Mouse (Mus musculus): ENCODE measurements around the gene Hist1h3a.
"Not testable (repeated sequence)": the region's sequence is repeated elsewhere in the genome, so short reads cannot be mapped to it uniquely, and the experiment has no call there.

Hist1h3a gene

DNA sequence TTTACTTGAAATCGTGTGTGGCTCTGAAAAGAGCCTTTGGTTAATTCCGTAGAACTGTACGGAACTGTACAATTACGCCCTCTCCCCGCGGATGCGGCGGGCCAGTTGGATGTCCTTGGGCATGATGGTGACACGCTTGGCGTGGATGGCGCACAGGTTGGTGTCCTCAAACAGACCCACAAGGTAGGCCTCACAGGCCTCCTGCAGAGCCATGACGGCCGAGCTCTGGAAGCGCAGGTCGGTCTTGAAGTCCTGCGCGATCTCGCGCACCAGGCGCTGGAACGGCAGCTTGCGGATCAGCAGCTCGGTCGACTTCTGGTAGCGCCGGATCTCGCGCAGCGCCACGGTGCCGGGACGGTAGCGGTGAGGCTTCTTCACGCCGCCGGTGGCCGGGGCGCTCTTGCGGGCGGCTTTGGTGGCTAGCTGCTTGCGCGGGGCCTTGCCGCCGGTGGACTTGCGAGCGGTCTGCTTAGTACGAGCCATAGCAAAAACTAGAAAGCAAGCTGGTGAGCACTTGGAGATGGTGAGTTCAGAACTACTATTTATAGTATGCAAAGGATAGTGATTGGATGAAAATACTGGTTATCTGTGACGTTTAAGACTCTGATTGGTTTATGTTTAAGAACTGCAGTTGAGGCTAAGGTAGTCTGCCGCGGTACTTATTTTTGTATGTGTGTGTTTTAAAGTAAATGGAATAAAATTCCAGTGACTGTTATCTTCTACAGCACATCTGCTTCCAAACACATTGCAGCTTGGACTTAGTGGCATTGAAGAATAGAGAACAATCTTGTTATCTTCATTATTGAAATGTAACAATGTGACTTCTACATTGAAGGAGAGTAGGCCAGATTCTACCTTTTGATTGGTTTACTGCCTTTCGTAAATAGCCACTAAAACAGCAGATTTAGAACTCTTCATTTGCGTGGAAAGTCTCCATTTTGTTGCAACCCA lies at the start of gene Hist1h3a:
Gene Hist1h3a (minus strand): TSS at position 516 of the 951 bp plus-strand sequence.
- peak; percentile 95 for DNase-seq (ENCODE audit: low read depth, low spot score)

DNA sequence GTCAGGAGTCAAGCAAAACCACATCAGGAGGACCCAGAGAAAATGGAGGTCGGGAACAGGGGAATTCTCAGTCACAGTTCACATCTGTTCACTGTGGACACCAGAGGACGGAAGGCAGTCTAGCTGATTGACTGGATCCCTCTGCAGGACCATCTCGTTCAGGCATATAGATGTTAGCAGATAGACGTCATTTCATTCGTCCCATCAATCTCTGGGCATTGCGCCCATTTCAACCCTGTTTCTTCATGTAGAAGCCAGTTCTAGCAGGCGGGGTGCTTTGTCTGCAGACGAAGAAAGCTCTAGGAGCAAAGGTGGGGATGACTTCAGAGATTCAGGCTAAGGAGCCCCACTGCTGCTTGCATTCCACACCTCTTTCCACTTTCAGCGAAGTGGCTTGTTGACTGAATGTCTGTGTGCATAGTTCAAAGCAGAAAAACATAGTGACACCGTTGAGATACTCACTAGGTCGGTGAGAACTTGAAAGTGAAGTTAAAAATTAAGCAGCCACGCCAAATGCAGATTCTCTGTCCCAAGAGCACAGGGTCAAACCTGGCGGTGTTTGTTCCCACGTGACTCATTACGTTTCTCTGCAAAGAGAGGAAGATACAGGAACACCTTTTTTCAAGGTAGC lies 44.4 kb upstream of the Hist1h3a start, which contains the start of gene Slc17a2:
Gene Slc17a2 (plus strand): TSS at position 572 of the 631 bp plus-strand sequence.
- DNase-seq (ENCODE audit: low read depth, low spot score) = no peak

DNA sequence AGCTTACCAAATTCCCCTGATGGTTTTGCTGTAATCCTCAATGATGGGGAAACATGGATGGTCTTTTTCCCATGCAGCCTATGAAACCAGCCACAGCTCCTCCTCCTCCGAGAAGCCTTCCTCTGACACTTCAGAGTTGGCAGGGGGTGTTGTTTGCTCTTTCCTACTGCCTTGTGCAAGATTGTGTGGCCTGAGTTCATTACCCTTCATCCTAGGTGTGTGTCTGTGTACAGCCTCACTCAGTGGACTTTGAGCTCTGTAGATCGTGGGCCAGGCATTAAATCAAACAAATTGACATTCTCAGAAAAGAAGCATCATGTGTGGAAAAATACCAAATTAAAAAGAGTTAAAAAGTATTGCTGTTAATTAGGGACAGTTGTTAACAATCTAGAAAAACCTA lies 42.3 kb upstream of the Hist1h3a start:
- no peak for DNase-seq (ENCODE audit: low read depth, low spot score)

DNA sequence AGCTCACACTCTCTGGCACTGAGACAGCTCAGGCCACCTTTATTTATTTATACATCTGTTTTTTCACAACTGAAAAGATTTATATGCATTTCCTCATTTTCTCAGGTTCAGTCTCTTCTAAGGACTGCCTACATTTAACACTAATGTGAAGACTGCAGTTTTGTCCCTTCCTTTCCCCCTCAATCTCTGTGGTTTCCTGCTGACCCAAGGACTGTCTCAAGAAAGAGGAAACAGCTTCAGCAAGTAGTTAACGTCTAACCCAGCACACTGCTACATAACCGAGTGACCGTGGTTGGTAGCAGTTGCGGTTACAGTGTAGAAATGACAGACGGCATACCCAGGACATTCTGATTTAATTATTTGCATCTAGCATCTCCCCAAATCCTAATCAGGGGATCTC lies 37.2 kb upstream of the Hist1h3a start:
- no peak for DNase-seq (ENCODE audit: low read depth, low spot score)

DNA sequence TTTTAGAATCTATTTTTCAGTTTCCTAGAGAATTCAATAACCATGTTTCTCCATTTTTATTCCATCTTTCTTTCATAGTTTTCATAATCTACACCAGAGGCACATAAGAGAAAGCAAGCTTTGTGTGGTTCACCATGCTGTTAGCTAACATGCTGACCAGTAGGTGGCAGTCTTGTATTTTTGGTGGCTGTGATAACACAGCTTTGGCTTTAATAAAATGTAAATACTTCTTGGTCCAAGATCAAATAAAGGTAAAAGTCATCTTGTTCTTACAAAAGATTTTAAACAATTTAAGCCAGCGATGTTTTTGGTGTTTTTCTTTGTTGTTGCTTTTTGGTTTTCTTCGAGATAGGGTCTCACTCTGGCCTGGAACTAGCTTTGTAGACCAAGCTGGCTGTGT lies 30.3 kb upstream of the Hist1h3a start:
- peak; percentile 60 for DNase-seq (ENCODE audit: low read depth, low spot score)

DNA sequence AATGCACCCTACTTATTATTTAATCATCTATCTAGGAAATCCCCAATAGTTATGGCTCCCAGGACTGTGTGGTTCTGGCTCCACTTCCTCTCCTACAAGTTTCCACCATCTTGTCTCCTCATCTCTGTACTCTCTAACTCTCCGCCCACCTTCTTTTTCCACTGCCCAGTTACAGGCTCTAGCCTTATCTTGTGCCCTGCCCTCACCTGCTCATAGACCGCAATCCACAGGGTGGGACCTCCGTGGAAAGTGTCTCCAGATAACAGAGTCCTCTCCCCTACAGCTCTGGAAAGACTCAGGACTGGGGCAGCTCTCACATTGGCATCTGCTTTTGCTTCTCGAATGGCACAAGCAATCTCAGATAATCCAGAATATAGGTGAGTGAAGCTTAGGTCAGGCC lies 16.8 kb upstream of the Hist1h3a start:
- DNase-seq (ENCODE audit: low read depth, low spot score) = no peak

DNA sequence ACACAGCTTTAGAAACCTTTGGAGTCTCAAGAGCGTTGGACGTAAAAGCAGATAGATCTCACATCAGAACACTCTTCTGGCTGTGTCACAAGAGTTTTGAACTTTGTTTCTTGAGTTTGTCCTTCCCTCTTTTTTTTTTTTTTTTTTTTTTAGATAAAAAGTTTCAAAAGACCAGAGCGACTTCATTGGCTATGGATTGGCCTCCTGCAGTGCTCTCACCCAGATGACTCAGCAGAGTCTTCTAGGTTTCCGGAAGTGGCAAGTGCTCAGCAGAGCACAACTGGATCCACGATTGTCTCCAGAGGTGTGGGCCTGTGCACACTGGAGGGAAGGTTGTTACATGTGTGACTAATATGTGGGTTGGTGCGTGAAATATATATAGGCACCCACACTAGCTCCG lies 16.2 kb upstream of the Hist1h3a start:
- peak; percentile 68 for DNase-seq (ENCODE audit: low read depth, low spot score)

DNA sequence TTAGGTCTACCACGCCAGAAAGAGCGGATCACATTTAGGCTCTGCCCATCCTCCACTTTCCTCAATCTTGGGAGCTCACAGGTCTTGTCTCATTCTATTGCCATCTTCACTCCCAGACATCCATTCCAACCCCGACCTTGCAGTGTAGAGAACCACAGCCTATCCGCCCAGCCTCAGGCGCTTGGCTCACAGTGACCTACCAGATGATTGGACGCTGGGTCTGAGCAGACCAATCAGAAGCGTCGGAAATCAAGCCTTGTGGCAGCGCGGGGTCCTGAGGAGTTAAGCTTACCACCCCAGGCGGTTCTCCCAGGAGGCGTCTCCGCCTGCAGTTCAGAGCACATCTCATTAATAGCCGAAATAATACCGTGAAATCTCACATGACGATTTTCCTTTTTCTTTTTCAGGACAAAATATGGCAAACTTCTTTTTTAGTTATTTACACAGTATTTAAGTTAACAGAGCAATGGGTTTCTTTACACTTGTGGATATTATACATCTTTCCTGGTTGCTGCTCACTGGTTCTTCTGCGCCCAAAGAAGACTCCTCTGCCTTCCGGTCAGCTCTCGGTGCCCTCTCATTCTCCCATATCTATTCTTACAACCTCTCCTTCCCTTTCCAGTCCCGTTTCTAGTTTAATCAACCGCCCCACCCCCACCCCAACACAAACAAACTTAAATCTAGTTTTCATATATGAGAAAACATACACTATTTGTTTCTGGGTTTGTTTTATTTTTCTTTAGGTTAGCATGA lies 10.6 kb upstream of the Hist1h3a start:
- peak; percentile 95 for DNase-seq (ENCODE audit: low read depth, low spot score)

DNA sequence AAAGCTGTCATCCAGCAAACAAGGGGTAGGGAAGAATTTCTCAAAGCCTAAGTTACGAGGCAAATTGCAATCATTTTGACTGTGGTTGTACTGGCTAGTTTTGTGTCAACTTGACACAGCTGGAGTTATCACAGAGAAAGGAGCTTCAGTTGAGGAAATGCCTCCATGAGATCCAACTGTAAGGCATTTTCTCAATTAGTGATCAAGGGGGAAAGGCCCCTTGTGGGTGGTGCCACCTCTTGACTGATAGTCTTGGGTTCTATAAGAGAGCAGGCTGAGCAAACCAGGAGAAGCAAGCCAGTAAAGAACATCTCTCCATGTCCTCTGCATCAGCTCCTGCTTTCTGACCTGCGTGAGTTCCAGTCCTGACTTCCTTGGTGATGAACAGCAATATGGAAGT lies 7.4 kb upstream of the Hist1h3a start, which contains the start of gene Trim38:
Gene Trim38 (plus strand): TSS at position 301 of the 400 bp plus-strand sequence.
- DNase-seq (ENCODE audit: low read depth, low spot score) = not testable (repeated sequence)

DNA sequence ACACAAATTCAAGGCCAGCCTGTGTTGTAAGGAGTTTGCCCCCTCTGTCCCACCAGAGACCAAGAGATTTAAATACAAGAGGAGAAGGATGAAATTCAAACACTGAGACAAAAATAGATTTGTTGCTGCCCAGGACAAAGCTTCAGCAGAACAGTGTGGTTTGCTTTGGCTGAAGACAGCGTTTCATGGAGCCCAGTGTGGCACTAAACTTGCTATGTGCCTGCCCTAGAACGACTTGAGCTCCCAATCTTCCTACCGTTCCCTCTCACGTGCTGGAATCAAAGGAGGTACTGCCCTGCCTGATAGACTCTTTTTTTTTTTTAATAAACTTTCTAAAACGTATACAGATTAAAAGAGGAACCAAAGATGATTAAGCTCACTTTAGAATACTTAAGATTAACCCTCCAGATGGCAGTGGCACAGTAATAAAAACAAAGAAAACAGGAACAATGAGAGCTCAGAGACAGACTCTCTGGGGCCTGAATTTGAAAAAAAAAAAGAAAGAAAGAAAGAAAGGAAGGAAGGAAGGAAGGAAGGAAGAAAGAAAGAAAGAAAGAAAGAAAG lies 6.7 kb upstream of the Hist1h3a start:
- DNase-seq (ENCODE audit: low read depth, low spot score) = no peak

DNA sequence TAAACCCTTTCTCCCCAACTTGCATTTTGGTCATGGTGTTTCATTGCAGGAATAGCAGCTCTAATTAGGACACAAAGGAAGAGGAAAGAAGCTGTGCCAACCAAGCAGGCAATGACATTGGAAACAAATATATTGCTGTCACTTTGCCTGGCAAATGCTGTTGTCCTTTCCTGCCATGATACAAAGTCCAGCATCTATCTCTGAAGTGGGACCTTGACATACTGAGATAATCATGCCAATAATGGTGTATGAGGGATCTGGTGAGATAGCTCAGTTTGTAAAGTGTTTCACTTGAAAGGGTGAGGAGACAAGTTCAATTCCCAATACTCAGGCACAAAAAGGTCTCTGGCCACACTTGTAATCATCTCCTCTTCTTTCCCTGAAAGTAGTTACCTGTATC lies 4.6 kb upstream of the Hist1h3a start:
- no peak for DNase-seq (ENCODE audit: low read depth, low spot score)

DNA sequence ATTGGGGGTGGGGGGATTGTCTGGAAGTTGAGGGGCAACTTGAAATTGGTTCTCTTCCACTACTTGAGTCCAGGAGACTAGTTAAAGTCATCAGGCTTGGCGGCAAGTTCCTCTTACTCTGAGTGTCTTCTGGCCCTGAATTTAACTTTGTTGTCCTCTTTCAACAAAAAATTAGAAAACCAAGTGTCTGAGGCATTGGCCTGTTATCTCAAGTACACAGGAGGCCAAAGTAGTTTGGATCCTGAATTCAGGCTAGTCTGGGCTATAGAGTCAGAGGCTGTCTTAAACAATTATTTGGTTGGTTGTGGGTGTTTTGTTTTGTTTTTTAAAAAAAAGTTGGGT lies 3.0 kb upstream of the Hist1h3a start:
- no peak for DNase-seq (ENCODE audit: low read depth, low spot score)

DNA sequence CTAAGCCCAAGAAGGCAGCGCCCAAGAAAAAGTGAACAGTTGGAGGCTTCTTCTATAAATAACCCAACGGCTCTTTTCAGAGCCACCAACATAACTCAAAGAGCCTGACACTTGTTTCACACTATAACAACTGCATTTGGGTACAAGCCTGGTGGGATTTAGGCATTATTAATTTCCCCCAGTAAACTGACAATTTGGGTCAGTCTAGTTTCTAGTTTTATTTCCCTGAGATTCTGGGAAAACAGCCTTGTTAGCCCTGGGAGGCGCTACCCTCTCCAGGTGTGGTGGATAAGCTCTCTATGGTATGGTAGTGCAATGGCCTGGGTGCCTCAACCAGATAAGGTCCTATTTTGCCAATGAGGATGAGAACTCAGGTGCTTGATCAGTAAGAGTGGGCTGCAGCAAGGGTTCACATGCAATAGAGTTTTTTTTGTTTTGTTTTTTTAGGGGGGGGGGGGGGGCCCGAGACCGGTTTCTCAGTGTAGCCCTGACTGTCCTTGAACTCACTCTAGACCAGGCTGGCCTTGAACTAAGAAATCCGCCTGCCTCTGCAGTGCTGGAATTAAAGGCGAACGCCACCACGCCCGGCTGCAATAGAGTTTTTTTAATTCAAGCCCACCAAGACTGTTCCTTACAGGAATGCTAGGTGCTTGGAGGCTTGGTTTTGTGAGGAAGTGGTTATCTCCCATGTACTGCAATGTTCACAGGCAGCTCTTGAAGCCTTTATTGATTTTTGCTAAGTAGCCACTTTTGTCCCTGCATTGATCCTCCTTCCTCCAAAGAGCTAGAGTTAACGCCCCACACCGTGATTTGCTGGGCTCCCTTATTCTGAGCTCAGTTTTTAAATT lies 2.4 kb upstream of the Hist1h3a start:
- peak; percentile 75 for DNase-seq (ENCODE audit: low read depth, low spot score)

DNA sequence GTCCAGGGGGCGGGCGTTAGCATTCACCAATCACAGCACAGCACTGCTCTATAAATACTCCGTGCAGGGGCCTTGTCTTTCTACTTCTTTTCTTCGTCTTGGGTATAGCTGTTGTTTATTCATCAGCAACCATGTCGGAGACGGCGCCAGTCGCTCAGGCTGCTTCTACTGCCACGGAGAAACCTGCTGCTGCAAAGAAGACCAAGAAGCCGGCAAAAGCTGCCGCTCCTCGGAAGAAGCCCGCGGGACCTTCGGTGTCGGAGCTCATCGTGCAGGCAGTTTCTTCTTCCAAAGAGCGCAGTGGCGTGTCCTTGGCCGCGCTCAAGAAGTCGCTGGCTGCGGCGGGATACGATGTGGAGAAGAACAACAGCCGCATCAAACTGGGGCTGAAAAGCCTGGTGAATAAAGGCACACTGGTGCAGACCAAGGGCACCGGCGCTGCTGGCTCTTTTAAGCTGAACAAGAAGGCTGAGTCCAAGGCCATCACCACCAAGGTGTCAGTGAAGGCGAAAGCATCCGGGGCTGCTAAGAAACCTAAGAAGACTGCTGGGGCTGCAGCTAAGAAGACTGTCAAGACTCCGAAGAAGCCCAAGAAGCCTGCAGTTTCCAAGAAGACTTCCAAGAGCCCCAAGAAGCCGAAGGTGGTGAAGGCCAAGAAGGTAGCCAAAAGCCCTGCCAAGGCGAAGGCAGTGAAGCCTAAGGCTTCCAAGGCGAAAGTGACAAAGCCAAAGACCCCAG lies 1.6 kb upstream of the Hist1h3a start, which contains the start of gene Hist1h1a:
Gene Hist1h1a (plus strand): TSS at position 81 of the 738 bp plus-strand sequence.
- peak; percentile 95 for DNase-seq (ENCODE audit: low read depth, low spot score)

DNA sequence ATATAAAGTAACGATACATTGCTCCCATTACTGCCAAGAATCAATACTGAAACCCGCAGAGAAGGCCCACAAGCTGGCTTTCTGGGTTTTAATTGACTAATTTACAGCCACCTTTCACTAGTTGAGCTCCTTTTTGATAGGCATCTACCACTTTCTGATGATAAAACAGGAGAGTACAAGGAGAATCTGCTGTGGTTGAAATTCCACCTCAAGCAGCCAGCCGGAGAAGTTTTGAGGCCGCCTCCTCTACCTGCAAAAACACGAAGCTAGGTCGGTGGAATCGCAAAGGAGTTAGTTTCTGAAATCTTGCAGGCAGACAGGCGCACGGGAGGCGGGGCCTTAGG lies 1.0 kb upstream of the Hist1h3a start:
- DNase-seq (ENCODE audit: low read depth, low spot score) = no peak

DNA sequence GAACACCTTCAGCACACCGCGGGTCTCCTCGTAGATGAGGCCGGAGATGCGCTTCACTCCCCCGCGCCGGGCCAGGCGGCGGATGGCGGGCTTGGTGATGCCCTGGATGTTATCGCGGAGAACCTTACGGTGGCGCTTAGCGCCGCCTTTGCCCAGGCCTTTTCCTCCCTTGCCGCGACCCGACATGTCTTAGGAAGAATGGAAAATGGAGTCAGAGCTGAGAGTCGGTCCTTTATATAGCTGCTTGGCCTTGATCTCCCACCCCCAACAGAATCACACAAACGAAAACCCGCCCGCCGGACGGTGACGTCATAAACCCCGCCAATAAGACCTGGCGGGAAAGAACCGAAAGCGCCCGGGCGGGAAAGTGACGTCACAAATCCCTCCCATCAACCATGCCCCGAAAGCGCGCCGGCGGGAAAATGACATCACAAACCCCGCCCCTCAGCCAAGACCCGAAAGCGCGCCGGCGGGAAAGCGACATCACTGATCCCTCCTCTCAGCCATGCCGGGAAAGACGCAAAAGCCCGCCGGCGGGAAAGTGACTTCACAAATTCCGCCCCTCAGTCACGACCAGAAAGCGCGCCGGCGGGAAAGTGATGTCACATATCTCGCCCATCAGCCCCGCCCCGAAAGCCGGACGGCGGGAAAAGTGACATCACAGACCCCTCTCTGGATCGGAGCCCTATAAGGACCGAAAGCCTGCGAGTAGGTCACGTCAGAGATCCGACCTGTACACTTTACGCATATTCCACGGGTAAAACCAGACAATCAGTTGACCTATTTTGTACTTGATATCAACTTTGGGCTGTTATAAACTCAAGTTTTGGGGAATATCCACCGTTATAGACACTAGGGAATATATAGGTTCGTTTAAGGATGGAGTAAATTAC lies 968 bp downstream of the Hist1h3a start, which contains the start of gene Hist1h4a:
Gene Hist1h4a (minus strand): TSS at position 259 of the 893 bp plus-strand sequence.
- DNase-seq (ENCODE audit: low read depth, low spot score) = peak; percentile 99

DNA sequence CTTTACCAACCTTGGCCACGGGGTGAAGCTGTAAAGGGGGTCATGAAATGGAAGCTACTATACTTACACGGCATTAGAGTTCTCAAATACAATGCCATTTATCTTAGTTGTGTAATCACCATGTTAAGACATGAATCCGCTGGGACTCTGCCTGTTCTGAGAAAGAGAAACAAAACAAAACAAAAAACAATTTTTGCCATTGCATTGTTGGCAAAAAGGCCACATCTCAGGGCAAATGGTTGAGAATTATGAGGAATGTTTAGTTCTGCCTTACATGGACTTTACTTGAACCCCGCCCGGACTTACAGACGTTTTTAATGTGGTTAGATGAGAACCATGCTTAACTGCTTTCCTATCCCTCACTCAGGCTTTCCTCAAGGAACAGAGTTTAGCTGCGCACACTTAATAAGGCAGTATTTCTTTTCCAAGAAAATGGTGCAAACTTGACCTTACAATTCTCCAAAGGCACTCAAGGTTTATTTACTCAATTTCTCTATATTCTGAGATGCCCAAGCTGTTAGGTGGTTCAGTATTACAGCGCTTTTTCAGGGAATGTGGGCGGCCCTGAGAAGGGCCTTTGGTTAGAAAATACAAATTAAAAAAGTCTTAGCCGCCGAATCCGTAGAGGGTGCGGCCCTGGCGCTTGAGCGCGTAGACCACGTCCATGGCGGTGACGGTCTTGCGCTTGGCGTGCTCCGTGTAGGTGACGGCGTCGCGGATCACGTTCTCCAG lies 1.8 kb downstream of the Hist1h3a start:
- DNase-seq (ENCODE audit: low read depth, low spot score) = peak; percentile 88

DNA sequence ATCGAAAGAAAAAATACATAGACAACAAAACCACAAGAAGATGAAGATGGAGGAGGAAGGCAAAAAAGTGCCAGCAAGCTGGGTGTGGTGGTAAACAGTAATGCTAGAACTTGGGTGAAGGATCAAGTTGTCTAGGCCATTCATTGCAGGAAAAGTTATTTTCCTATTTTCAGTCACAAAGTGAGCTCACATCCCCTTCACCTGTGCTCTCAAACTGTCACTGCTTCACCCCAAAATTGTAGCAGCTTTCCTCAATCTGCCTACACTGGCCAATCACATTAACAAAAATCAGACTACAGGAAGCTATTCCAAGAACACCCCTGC lies 2.3 kb downstream of the Hist1h3a start:
- no peak for DNase-seq (ENCODE audit: low read depth, low spot score)
